Mouse (Mus musculus) adrenal gland, postnatal 36 days (tissue): ENCODE data around the gene Ttc30b. TPM values are rescaled to one million over a fixed set of nuclear protein-coding genes. Genes with fewer than 3 reads are reported as not detected.
"Not testable (repeated sequence)": the region's sequence is repeated elsewhere in the genome, so short reads cannot be mapped to it uniquely, and the experiment has no call there.

ENCODE experiments used
- DNase-seq, 2 experiments: peaks; one replicate each; pipeline ENCODE4 v3.0.0; 2021; ENCODE audit warnings: mixed read lengths in 1 of 2
- long read RNA-seq, 2 experiments: library from polyadenylated mRNA; stranded (forward); transcript quantifications; one replicate each; pipeline ENCODE4 v2.0.0; 2021; ENCODE audit warnings: borderline sequencing depth in 2 of 2
- total RNA-seq, 2 experiments: library from RNA; stranded (reverse); gene quantifications; 2 replicates each; pipeline ENCODE4 v1.2.3; 2021

The Ttc30b gene
- total RNA-seq, result 10 to 100 TPM; 13.2 to 21.4 TPM
- long read RNA-seq, experiment 1, transcript Ttc30b-201 (1 exons, 2,737 nt), result major isoform, 22 of 22 reads
- long read RNA-seq, experiment 1, partial matches to known transcripts, result 0 of 22 reads
- long read RNA-seq, experiment 1, other reads (novel, unspliced or antisense), result 0 of 22 reads
- long read RNA-seq, experiment 2, transcript Ttc30b-201 (1 exons, 2,737 nt), result major isoform, 5 of 5 reads
- long read RNA-seq, experiment 2, partial matches to known transcripts, result 0 of 5 reads
- long read RNA-seq, experiment 2, other reads (novel, unspliced or antisense), result 0 of 5 reads

GRCm38 (mm10) chr2:75938117-75939063 lies at the start of gene Ttc30b:
Gene Ttc30b (minus strand): TSS chr2:75938585.
- peak; percentile 81 to 84 for DNase-seq

GRCm38 (mm10) chr2:75987739-75988138 lies 49.4 kb upstream of the Ttc30b start:
- DNase-seq, result peak in 1 of 2 experiments; percentile 24

- DNase-seq, result peak; percentile 26 to 65
These were observed 46.7 kb upstream of the Ttc30b start for GRCm38 (mm10) chr2:75985124-75985523.

- DNase-seq, result no peak
These were observed 45.5 kb upstream of the Ttc30b start for GRCm38 (mm10) chr2:75983847-75984246.

- DNase-seq, result no peak
These were observed 44.7 kb upstream of the Ttc30b start for GRCm38 (mm10) chr2:75983091-75983490.

GRCm38 (mm10) chr2:75982626-75983025 lies 44.2 kb upstream of the Ttc30b start:
- no peak for DNase-seq

- peak; percentile 77 to 83 for DNase-seq
These were observed 43.2 kb upstream of the Ttc30b start, which contains the start of gene Ttc30a1 for GRCm38 (mm10) chr2:75981440-75982081. Gene Ttc30a1 (minus strand): TSS chr2:75981967.

GRCm38 (mm10) chr2:75980933-75981439 lies 42.6 kb upstream of the Ttc30b start:
- not testable (repeated sequence) for DNase-seq

GRCm38 (mm10) chr2:75977752-75978368 lies 39.5 kb upstream of the Ttc30b start, which contains the start of gene Ttc30a2:
Gene Ttc30a2 (minus strand): TSS chr2:75978170.
- peak in 1 of 2 experiments; percentile 43 for DNase-seq

GRCm38 (mm10) chr2:75976070-75976469 lies 37.7 kb upstream of the Ttc30b start:
- not testable (repeated sequence) for DNase-seq

- no peak for DNase-seq
These were observed 35.7 kb upstream of the Ttc30b start for GRCm38 (mm10) chr2:75974131-75974530.

- peak; percentile 64 to 75 for DNase-seq
These were observed 26.6 kb upstream of the Ttc30b start for GRCm38 (mm10) chr2:75964972-75965371.

GRCm38 (mm10) chr2:75964512-75964911 lies 26.1 kb upstream of the Ttc30b start:
- DNase-seq, result peak; percentile 88

- DNase-seq, result peak in 1 of 2 experiments; percentile 37
These were observed 25.7 kb upstream of the Ttc30b start for GRCm38 (mm10) chr2:75964051-75964450.

GRCm38 (mm10) chr2:75963211-75963840 lies 24.9 kb upstream of the Ttc30b start:
- no peak for DNase-seq

GRCm38 (mm10) chr2:75960366-75961330 lies 22.3 kb upstream of the Ttc30b start:
- DNase-seq, result peak; percentile 79 to 80

- peak; percentile 29 to 39 for DNase-seq
These were observed 21.5 kb upstream of the Ttc30b start for GRCm38 (mm10) chr2:75959850-75960365.

GRCm38 (mm10) chr2:75959183-75959849 lies 20.9 kb upstream of the Ttc30b start:
- DNase-seq, result peak; percentile 49 to 52

GRCm38 (mm10) chr2:75955709-75956108 lies 17.3 kb upstream of the Ttc30b start:
- DNase-seq, result no peak
